Mouse (Mus musculus): ENCODE measurements around the gene Grin2a.

Grin2a gene

DNA sequence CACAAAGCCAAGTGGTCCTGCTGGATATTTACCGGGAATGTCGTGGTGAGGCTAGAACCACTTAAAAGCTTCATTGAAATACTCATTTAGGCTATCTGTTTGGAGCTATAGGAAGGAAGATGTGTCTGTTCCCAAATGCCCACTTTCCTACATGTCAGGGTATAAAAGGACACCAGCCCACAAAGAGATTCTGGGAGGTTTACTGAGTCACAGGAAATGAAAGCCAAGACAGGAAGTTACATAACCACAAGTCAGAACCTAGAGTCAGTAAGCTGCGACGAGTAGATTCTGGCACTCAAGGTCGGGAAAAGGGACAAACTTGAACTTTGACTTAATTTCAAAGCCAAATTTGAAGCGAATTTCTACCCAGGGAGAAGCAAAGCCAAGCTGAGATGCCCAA lies 30.9 kb downstream of the Grin2a start:
- no peak for DNase-seq (ENCODE audit: low read depth, low spot score)

GRCm38 (mm10) chr16:9962482-9962881 lies 32.9 kb downstream of the Grin2a start:
- no peak for DNase-seq (ENCODE audit: low read depth, low spot score)

- no peak for DNase-seq (ENCODE audit: low read depth, low spot score)
Observed at GRCm38 (mm10) chr16:9959340-9959739, 36.0 kb downstream of the Grin2a start.

GRCm38 (mm10) chr16:9954266-9954665 lies 41.1 kb downstream of the Grin2a start:
- no peak for DNase-seq (ENCODE audit: low read depth, low spot score)

GRCm38 (mm10) chr16:9953396-9953831 lies 41.9 kb downstream of the Grin2a start:
- DNase-seq (ENCODE audit: low read depth, low spot score) = no peak

DNA sequence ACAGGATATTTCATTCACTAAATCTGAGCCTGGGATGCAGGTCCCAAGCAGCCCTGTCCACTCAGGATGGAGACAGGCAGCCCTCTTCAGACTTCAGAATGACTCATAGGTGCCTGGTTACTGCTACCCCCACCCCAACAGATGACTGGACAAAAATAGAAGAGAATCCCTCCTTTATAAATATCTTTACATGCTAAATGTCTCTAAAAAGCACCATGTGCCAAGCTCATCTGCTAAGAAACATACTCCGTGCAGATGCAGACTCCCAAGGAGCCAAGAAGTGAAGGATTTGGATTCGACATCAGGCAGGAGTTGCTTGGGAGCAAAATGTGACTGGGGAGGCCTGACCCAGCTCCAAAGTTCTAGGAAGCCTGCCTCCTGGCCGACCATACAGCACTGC lies 46.1 kb downstream of the Grin2a start:
- no peak for DNase-seq (ENCODE audit: low read depth, low spot score)

- no peak for DNase-seq (ENCODE audit: low read depth, low spot score)
Observed at GRCm38 (mm10) chr16:9947430-9947829, 47.9 kb downstream of the Grin2a start.

DNA sequence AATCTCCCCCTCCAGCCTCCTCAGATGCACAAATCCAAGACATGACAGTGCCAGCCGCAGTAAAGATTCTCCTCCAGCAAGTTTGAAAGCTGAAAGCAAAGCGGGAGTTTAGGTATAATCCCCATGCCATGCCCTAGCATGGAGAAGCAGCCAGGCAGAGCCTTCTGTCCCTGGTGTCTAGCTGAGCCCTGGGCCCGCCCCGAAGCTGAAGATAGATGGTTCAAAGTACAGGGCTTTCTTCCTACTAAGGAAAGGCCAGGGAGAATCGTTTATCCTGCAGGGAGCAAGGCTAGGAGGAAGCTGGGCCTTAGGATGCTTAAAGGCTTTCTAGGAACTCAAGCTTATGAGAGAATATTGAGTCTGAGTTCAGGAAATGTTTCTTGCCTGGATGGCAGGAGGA lies 50.5 kb downstream of the Grin2a start:
- DNase-seq (ENCODE audit: low read depth, low spot score) = no peak

GRCm38 (mm10) chr16:9941306-9941930 lies 53.9 kb downstream of the Grin2a start:
- DNase-seq (ENCODE audit: low read depth, low spot score) = no peak

- DNase-seq (ENCODE audit: low read depth, low spot score) = no peak
Observed at GRCm38 (mm10) chr16:9940716-9941115, 54.6 kb downstream of the Grin2a start.

DNA sequence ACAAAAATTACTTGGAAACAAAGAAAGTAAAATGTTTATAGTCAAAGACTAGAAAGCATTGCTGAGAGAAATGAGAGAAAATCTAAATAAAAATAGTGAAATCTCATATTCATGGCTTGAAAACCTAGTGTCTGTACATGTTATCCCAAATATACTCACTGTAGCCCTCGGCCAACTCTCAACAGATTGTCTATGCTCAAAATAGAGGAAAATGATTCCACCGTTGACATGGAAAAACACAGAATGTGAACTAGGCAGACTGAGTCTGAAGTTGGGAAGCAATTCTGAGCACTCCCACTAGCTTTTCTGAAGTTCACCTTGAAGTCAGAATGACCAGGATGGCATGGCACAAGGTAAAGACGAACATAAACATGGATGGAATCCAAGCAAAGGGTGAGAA lies 84.7 kb downstream of the Grin2a start:
- no peak for DNase-seq (ENCODE audit: low read depth, low spot score)

DNA sequence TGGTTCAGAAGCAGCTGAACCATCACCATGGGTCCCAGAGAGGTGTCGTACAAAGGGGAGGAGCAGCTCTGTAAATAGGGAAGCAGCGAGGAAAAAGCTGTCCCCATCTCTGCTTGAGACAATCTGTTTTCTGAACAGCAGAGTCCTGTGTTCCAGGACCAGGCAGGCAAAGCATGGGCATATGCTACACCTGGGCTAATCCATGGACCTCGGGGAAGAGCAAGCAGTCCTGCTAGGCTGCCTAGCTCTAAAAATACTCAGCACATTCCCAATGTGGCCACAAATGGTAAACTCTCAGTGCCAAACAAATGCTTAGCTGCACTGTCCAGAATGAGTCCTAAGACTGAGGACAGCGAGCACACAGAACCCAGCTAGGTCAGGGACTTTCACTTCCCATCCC lies 86.1 kb downstream of the Grin2a start:
- DNase-seq (ENCODE audit: low read depth, low spot score) = no peak

GRCm38 (mm10) chr16:9904443-9904842 lies 90.9 kb downstream of the Grin2a start:
- DNase-seq (ENCODE audit: low read depth, low spot score) = no peak

GRCm38 (mm10) chr16:9902680-9903463 lies 92.5 kb downstream of the Grin2a start:
- no peak for DNase-seq (ENCODE audit: low read depth, low spot score)

DNA sequence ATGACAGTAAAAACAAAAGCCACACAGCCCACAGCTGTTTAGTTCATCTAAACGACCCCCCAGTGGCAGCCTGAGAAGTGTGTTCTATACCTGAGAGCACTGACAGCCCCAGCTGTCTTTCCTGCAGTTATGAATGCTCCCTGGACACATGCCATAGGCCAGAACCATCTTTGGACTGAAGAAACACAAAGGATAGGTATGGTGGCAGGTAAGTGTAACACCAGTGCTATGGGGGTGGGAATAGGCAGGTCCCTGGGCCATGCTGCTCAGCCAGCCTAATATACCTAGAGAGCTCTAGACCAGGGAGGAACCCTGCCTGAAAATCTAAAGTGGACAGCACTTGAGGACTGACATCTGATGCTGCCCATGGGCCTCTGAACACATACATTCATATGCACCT lies 93.9 kb downstream of the Grin2a start:
- no peak for DNase-seq (ENCODE audit: low read depth, low spot score)

DNA sequence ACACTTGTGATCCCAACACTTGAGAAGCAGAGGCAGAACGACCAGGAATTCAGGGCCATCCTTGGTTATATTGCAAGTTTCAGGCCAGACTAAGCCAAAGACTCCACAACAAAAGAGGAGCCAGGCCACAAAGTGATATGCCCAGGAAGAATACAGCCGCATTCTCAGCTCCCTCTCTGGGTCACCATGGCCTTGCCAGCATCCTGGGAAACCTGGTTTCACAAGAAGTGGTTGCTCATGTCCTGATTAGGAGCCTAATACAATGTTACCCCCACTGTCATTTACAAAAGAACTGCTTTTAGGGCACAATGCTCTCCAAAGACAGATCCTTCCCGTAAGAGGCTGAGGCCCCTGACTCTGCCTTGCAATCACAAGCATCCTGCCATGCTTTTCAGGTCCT lies 94.4 kb downstream of the Grin2a start:
- no peak for DNase-seq (ENCODE audit: low read depth, low spot score)

- no peak for DNase-seq (ENCODE audit: low read depth, low spot score)
Observed at GRCm38 (mm10) chr16:9900196-9900595, 95.2 kb downstream of the Grin2a start.

GRCm38 (mm10) chr16:9899176-9899575 lies 96.2 kb downstream of the Grin2a start:
- DNase-seq (ENCODE audit: low read depth, low spot score) = no peak

GRCm38 (mm10) chr16:9895581-9895980 lies 99.8 kb downstream of the Grin2a start:
- no peak for DNase-seq (ENCODE audit: low read depth, low spot score)

GRCm38 (mm10) chr16:9886155-9886554 lies 109.2 kb downstream of the Grin2a start:
- DNase-seq (ENCODE audit: low read depth, low spot score) = no peak

DNA sequence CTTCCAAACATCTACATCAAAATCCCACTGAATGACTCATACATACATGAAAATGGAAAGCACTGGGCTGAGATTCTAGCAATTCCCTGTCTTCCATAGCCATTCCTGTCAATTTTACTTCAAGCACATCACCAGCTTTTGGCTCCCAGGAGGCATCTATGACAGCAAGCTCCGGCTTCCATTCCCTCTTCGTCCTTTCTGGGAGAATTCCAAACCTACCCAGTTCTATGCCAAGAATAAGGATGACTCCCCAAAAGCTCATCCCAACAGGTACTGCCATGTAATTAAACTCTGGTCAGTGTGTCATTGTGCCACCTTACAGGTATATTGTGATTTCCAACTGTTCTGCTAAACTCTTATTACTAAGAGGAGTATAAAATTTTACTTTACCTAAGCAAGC lies 111.2 kb downstream of the Grin2a start:
- DNase-seq (ENCODE audit: low read depth, low spot score) = no peak

DNA sequence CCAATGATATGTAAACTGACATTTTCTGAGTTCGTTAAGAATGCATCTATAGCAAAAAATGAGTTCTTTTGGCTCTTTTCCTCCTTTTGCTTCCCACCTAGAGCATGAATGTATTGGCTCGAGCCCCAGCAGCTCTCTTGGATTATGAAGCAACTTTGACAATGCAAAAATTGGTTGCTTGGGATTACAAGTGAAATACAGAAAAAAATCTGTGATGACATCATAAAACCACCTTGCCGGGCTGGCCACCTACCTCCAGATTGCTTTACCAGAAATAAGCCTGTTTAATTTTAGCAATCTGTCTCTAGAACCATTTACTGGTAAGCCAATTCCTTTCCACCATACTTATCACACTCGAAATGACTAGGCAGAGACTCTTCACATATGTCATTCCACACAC lies 112.9 kb downstream of the Grin2a start:
- no peak for DNase-seq (ENCODE audit: low read depth, low spot score)

GRCm38 (mm10) chr16:9873001-9873400 lies 122.4 kb downstream of the Grin2a start:
- DNase-seq (ENCODE audit: low read depth, low spot score) = no peak

Measured in CD4-positive helper T cell, adult 2 months (primary cell).